Mouse (Mus musculus): ENCODE data around the gene Dppa3. TPM values are rescaled to one million over a fixed set of nuclear protein-coding genes. Genes with fewer than 3 reads are reported as not detected.

The Dppa3 gene
- polyA plus RNA-seq, 1 experiment from 2014 or later, result not detected

DNA sequence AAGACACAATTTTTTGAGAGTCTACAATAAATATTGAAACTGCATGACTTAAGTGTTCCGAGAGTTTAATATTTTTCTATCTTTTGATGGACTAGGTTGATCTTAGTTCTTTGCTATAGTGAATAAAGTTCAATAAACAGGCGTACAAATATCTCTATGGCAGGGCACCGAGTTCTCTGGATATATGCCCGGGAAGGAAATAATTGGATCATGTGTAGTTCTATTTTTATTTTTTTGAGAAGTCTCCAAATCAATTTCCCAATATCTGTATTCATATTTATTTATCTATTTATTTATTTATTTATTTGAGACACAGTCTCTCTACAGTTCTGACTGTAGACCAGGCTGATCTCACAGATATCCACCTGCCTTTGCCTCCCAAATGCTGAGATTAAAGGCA lies 44.6 kb downstream of the Dppa3 start:
- Histone ChIP-seq H3K4me3 (no peak overlapping the region), H3K4me1 (no peaks in the 10 kb centered on the region), H3K4me2 (replicated peaks) (no peak overlapping the region), H3K27ac (no peak overlapping the region), H3K9ac (no peak overlapping the region), H3K27me3 (no peaks in the 10 kb centered on the region), H3K9me3 (no peaks in the 10 kb centered on the region), H3K36me3 (no peaks in the 10 kb centered on the region)
- 89% methylated on average over 4 of the region's 4 CpGs for WGBS
- no peak for ATAC-seq (ENCODE audit: insufficient number of reproducible peaks, insufficient read depth, low FRiP score, low TSS enrichment)

DNA sequence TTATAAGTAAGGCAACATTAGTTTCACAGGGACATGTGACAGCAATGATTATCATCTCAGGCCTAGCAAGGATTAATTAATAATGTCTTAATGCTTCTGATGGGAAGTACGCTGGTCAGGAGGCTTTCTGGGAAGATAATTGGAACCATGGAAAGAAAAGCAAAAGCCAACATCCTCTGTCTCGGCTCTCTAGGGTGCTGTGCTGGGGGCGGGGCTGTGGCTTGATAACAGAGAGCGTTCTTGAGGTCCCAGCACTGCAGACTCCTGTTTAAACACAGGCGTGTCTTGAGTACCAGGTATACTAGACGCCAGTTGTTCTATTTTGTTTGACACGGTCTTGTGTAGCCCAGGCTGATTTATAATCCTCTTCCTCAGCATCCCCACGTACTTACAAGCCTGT lies 46.5 kb downstream of the Dppa3 start:
- Histone ChIP-seq H3K4me1 (no peaks in the 10 kb centered on the region), H3K9me3 (no peaks in the 10 kb centered on the region), H3K27me3 (no peaks in the 10 kb centered on the region), H3K36me3 (no peaks in the 10 kb centered on the region), H3K4me2 (replicated peaks) (no peak overlapping the region), H3K27ac (no peak overlapping the region), H3K9ac (no peak overlapping the region), H3K4me3 (no peak overlapping the region)
- no peak for ATAC-seq (ENCODE audit: insufficient number of reproducible peaks, insufficient read depth, low FRiP score, low TSS enrichment)
- 51% methylated on average over 8 of the region's 8 CpGs for WGBS

Other genes with a start within 250 kb of the Dppa3 start
- 46.2 and 49.7 TPM in 2 replicates for gene Rimklb, start 127.6 kb upstream of the Dppa3 start, polyA plus RNA-seq (2016; fragmentation: Nextera tagmentation; extraction: Ambion mirVana)
- 3.0 and 3.1 TPM in 2 replicates for gene Mfap5, start 120.6 kb upstream of the Dppa3 start, polyA plus RNA-seq (2016; fragmentation: Nextera tagmentation; extraction: Ambion mirVana)
- gene Aicda, start 72.6 kb upstream of the Dppa3 start, polyA plus RNA-seq (2016; fragmentation: Nextera tagmentation; extraction: Ambion mirVana), result not detected in 2 replicates
- 1.7 and 2.0 TPM in 2 replicates for gene Apobec1, start 24.0 kb upstream of the Dppa3 start, polyA plus RNA-seq (2016; fragmentation: Nextera tagmentation; extraction: Ambion mirVana)
- 0.14 TPM in 1 of 2 replicates, not detected in the other for gene Gdf3, start 16.3 kb upstream of the Dppa3 start, polyA plus RNA-seq (2016; fragmentation: Nextera tagmentation; extraction: Ambion mirVana)
- 0.33 and 0.59 TPM in 2 replicates for gene Nanog, start 81.1 kb downstream of the Dppa3 start, polyA plus RNA-seq (2016; fragmentation: Nextera tagmentation; extraction: Ambion mirVana)
- 31.5 and 32.7 TPM in 2 replicates for gene Slc2a3, start 175.2 kb downstream of the Dppa3 start, polyA plus RNA-seq (2016; fragmentation: Nextera tagmentation; extraction: Ambion mirVana)
- gene Foxj2, start 193.5 kb downstream of the Dppa3 start, polyA plus RNA-seq (2016; fragmentation: Nextera tagmentation; extraction: Ambion mirVana), result 6.7 TPM in 2 replicates
- gene C3ar1, start 229.8 kb downstream of the Dppa3 start, polyA plus RNA-seq (2016; fragmentation: Nextera tagmentation; extraction: Ambion mirVana), result 2.3 and 2.5 TPM in 2 replicates
- 59.6 and 65.4 TPM in 2 replicates for gene Necap1, start 248.1 kb downstream of the Dppa3 start, polyA plus RNA-seq (2016; fragmentation: Nextera tagmentation; extraction: Ambion mirVana)

Data from embryonic facial prominence, embryonic 12.5 days (tissue).